Mouse (Mus musculus) stomach, embryonic 14.5 days (tissue): ENCODE results near the gene Pygl. TPM values are rescaled to one million over a fixed set of nuclear protein-coding genes. Genes with fewer than 3 reads are reported as not detected.
A peak's percentile ranks its signal among the peaks of the same experiment; 100 is the strongest.

Experiments used
- ATAC-seq: fragments of 200-750 bp; cut with Nextera tagmentation; 2 replicates; pipeline ENCODE4 v1.8.0; 2017; ENCODE audit warnings: low read depth, moderate TSS enrichment; ENCODE audit not compliant: insufficient number of reproducible peaks, insufficient read depth, low FRiP score
- H3K27ac ChIP-seq: fragments of 300-500 bp; sonication (generic); 2 replicates; pipeline ENCODE4 v1.5.1; 2014; ENCODE audit warnings: mild to moderate bottlenecking, low read length, moderate library complexity, mixed read lengths
- H3K27me3 ChIP-seq: fragments of 300-500 bp; sonication (generic); 2 replicates; pipeline ENCODE4 v1.6.1; 2014; ENCODE audit warnings: low read length, control low read depth, mixed read lengths; ENCODE audit not compliant: control insufficient read depth, insufficient read depth
- H3K36me3 ChIP-seq: fragments of 300-500 bp; sonication (generic); 2 replicates; pipeline ENCODE4 v1.6.1; 2014; ENCODE audit warnings: mild to moderate bottlenecking, control low read depth, low read length, moderate library complexity, mixed read lengths; ENCODE audit not compliant: control insufficient read depth, insufficient read depth
- H3K4me1 ChIP-seq: fragments of 300-500 bp; sonication (generic); 2 replicates; pipeline ENCODE4 v1.6.1; 2014; ENCODE audit warnings: low read length, control low read depth, mixed read lengths; ENCODE audit not compliant: control insufficient read depth, insufficient read depth
- H3K4me2 ChIP-seq: fragments of 300-500 bp; sonication (generic); replicated peaks from 2 replicates; pipeline ENCODE4 v1.6.1; 2014; ENCODE audit warnings: low read depth, low read length, control low read depth
- H3K4me3 ChIP-seq: fragments of 300-500 bp; sonication (generic); 2 replicates; pipeline ENCODE4 v1.5.1; 2014; ENCODE audit warnings: low read depth, low read length, control low read depth
- H3K9ac ChIP-seq: fragments of 300-500 bp; sonication (generic); replicated peaks from 2 replicates; pipeline ENCODE4 v1.6.1; 2014; ENCODE audit warnings: low read depth, mild to moderate bottlenecking, control low read depth, low read length, moderate library complexity, mixed read lengths
- H3K9me3 ChIP-seq: fragments of 300-500 bp; sonication (generic); 2 replicates; pipeline ENCODE4 v1.6.1; 2016; ENCODE audit warnings: low read depth, low read length, control low read depth; ENCODE audit not compliant: control insufficient read depth
- WGBS: fragments of 180-500 bp; shearing (Covaris S2); extraction: QIAGEN DNeasy Blood & Tissue Kit; methylation state at CpG from one replicate; pipeline ENCODE4 v1.1.7; 2014; 5-methylcytosine and 5-hydroxymethylcytosine counted together
- polyA plus RNA-seq: library from polyadenylated mRNA; unstranded; fragments of >200 nt; fragmentation: Nextera tagmentation; extraction: Ambion mirVana; gene quantifications from 2 replicates; pipeline ENCODE4 v1.2.1, GENCODE M21; 2014

The Pygl gene
- polyA plus RNA-seq, 1 experiment from 2014 or later = 37.5 TPM

GRCm38 (mm10) chr12:70157292-70158066, 73.8 kb downstream of the Pygl start:
- ATAC-seq = no peak
- no peaks in the 10 kb centered on the region; the same call in 1 of the 2 replicates for H3K4me1 ChIP-seq
- H3K4me3 ChIP-seq = no peak overlapping the region
- H3K36me3 ChIP-seq = no peaks in the 10 kb centered on the region
- 60% methylated on average over 5 of the region's 5 CpGs for WGBS
- H3K9ac ChIP-seq = no peak overlapping the region
- H3K27ac ChIP-seq = no peak overlapping the region
- no peak overlapping the region for H3K4me2 ChIP-seq
- H3K9me3 ChIP-seq = no peaks in the 10 kb centered on the region
- H3K27me3 ChIP-seq = no peaks in the 10 kb centered on the region

GRCm38 (mm10) chr12:70156222-70156621, 75.1 kb downstream of the Pygl start:
- Histone ChIP-seq H3K36me3 (no peaks in the 10 kb centered on the region), H3K4me3 (no peak overlapping the region), H3K27me3 (no peaks in the 10 kb centered on the region), H3K27ac (no peak overlapping the region), H3K4me1 (no peaks in the 10 kb centered on the region; the same call in 1 of the 2 replicates), H3K9me3 (no peaks in the 10 kb centered on the region), H3K4me2 (no peak overlapping the region), H3K9ac (no peak overlapping the region)
- no peak for ATAC-seq
- 75% methylated on average over 6 of the region's 6 CpGs for WGBS

- no peaks in the 10 kb centered on the region for H3K36me3 ChIP-seq
- no peaks in the 10 kb centered on the region for H3K4me1 ChIP-seq
- H3K9ac ChIP-seq = no peak within 1 kb of the TSS
- no peaks in the 10 kb centered on the region for H3K27me3 ChIP-seq
- 53% methylated on average over 3 of the region's 3 CpGs for WGBS
- no peak for ATAC-seq
- no peak within 1 kb of the TSS for H3K4me2 ChIP-seq
- H3K4me3 ChIP-seq = no peak within 1 kb of the TSS
- no peaks in the 10 kb centered on the region for H3K9me3 ChIP-seq
- H3K27ac ChIP-seq = no peak within 1 kb of the TSS
These were observed 77.4 kb downstream of the Pygl start, which contains the start of gene Abhd12b for GRCm38 (mm10) chr12:70153842-70154241. Abhd12b (plus strand) TSS chr12:70154142.

- no peaks in the 10 kb centered on the region for H3K36me3 ChIP-seq
- no peaks in the 10 kb centered on the region for H3K9me3 ChIP-seq
- no peak for ATAC-seq
- 0 out of 2 replicates have a peak, but pooled peaks cover 7% of the 10 kb centered on the region for H3K4me1 ChIP-seq
- peak overlapping the region; percentile 45 for H3K4me2 ChIP-seq
- H3K9ac ChIP-seq = no peak overlapping the region
- 0 out of 2 replicates have a peak overlapping the region, but pooled peaks have one; percentile 19 for H3K4me3 ChIP-seq
- H3K27me3 ChIP-seq = no peaks in the 10 kb centered on the region
- 0 out of 2 replicates have a peak overlapping the region, but pooled peaks have one; percentile 33 for H3K27ac ChIP-seq
- WGBS = 18% methylated on average over 11 of the region's 11 CpGs
These were observed 82.5 kb downstream of the Pygl start for GRCm38 (mm10) chr12:70148631-70149265.

GRCm38 (mm10) chr12:70147986-70148630, 83.2 kb downstream of the Pygl start:
- Histone ChIP-seq H3K4me2 (peak overlapping the region; percentile 45), H3K27me3 (no peaks in the 10 kb centered on the region), H3K27ac (0 out of 2 replicates have a peak overlapping the region, but pooled peaks have one; percentile 33), H3K36me3 (no peaks in the 10 kb centered on the region), H3K9me3 (no peaks in the 10 kb centered on the region), H3K4me1 (0 out of 2 replicates have a peak, but pooled peaks cover 7% of the 10 kb centered on the region), H3K9ac (no peak overlapping the region), H3K4me3 (peak overlapping the region; percentile 19)
- 6% methylated on average over 13 of the region's 13 CpGs for WGBS
- ATAC-seq = no peak

- H3K27ac ChIP-seq = peak overlapping the region; percentile 93; the same call in 1 of the 2 replicates
- no peak overlapping the region for H3K4me2 ChIP-seq
- whole genome bisulfite sequencing = 89% methylated on average over 6 of the region's 6 CpGs
- H3K4me1 ChIP-seq = 0 out of 2 replicates have a peak, but pooled peaks cover 7% of the 10 kb centered on the region
- H3K9me3 ChIP-seq = no peaks in the 10 kb centered on the region
- H3K9ac ChIP-seq = no peak overlapping the region
- no peaks in the 10 kb centered on the region for H3K27me3 ChIP-seq
- H3K4me3 ChIP-seq = no peak overlapping the region
- no peak for ATAC-seq
- H3K36me3 ChIP-seq = no peaks in the 10 kb centered on the region
These were observed 85.7 kb downstream of the Pygl start for GRCm38 (mm10) chr12:70145586-70145985.

GRCm38 (mm10) chr12:70144637-70145448, 86.4 kb downstream of the Pygl start:
- Histone ChIP-seq H3K4me1 (0 out of 2 replicates have a peak, but pooled peaks cover 7% of the 10 kb centered on the region), H3K4me3 (no peak overlapping the region), H3K36me3 (no peaks in the 10 kb centered on the region), H3K27me3 (no peaks in the 10 kb centered on the region), H3K27ac (peak overlapping the region; percentile 93), H3K9ac (no peak overlapping the region), H3K9me3 (no peaks in the 10 kb centered on the region), H3K4me2 (0 out of 2 replicates have a peak overlapping the region, but pooled peaks have one; percentile 11)
- WGBS = 28% methylated on average over 20 of the region's 20 CpGs
- ATAC-seq = no peak
